Mouse (Mus musculus) ES-Bruce4 (cell line): ENCODE measurements around the gene H2-T24.

ENCODE experiments used
- CTCF ChIP-seq: IDR thresholded peaks from one replicate; pipeline ENCODE4 v1.8.1; 2011; ENCODE audit warnings: low read depth, low read length
- EP300 ChIP-seq: IDR thresholded peaks from 2 replicates; pipeline ENCODE4 v1.6.1; 2011; ENCODE audit warnings: low read depth, low read length; ENCODE audit not compliant: insufficient read depth
- POLR2A ChIP-seq: IDR thresholded peaks from one replicate; pipeline ENCODE4 v1.8.1; 2011; ENCODE audit warnings: low read length; ENCODE audit not compliant: insufficient read depth

GRCm38 (mm10) chr17:35991781-35992180 is 28.6 kb downstream of the H2-T24 start:
- TF ChIP-seq CTCF (no peak), POLR2A (no peak), EP300 (no peak)
